ENCODE assay signal across 16 mouse cellular contexts in genomic region chr11:63456356-63456755, GRCm38 (mm10).
A peak's percentile ranks its signal among the peaks of the same experiment; 100 is the strongest.
DNase-seq lines count a peak whose midpoint lies in the region; ATAC-seq lines count a peak whose summit lies in the region.
"Had no signal": no experiment of that assay in that cellular context is flagged by ENCODE, and none has a peak within 500 bp of the region (broad histone marks: within the 10 kb centered on the region; RNA-seq: fewer than 3 reads in every experiment).

No protein-coding gene starts in this region.

- H3K9ac ChIP-seq in hindbrain, embryonic 11.5 days (ENCODE audit: low read depth, low read length) = no peak overlapping the region
- H3K9ac ChIP-seq in hindbrain, embryonic 16.5 days (ENCODE audit: low read depth, low read length) = no peak overlapping the region
- no peak overlapping the region for H3K9ac ChIP-seq in neural tube, embryonic 11.5 days (ENCODE audit: low read length)
- H3K9ac ChIP-seq in embryonic facial prominence, embryonic 11.5 days (replicated peaks; ENCODE audit: low read length) = no peak overlapping the region
- no peak overlapping the region for H3K9ac ChIP-seq in midbrain, embryonic 14.5 days (replicated peaks; ENCODE audit: low read length)
- H3K9ac ChIP-seq in forebrain, embryonic 16.5 days (replicated peaks; ENCODE audit: low read depth, low read length) = no peak overlapping the region
- H3K9ac ChIP-seq: embryonic facial prominence, embryonic 15.5 days; liver, embryonic 12.5 days had no signal

- H3K4me3 ChIP-seq in hindbrain, embryonic 11.5 days (ENCODE audit: low read depth, low read length) = no peak overlapping the region
- H3K4me3 ChIP-seq in hindbrain, embryonic 16.5 days (ENCODE audit: low read length) = no peak overlapping the region
- H3K4me3 ChIP-seq in neural tube, embryonic 11.5 days (ENCODE audit: low read depth, low read length) = no peak overlapping the region
- H3K4me3 ChIP-seq in embryonic facial prominence, embryonic 11.5 days (ENCODE audit: low read depth, low read length) = no peak overlapping the region
- H3K4me3 ChIP-seq in midbrain, embryonic 14.5 days (replicated peaks; ENCODE audit: low read depth, low read length) = no peak overlapping the region
- no peak overlapping the region for H3K4me3 ChIP-seq in forebrain, embryonic 16.5 days (replicated peaks; ENCODE audit: low read length)
- H3K4me3 ChIP-seq: embryonic facial prominence, embryonic 15.5 days; left cerebral cortex, adult 2 months; liver, embryonic 12.5 days; megakaryocyte, embryonic 14.5 days had no signal

- no peaks in the 10 kb centered on the region for H3K27me3 ChIP-seq in hindbrain, embryonic 11.5 days (ENCODE audit: control insufficient read depth, insufficient read depth, low read length)
- H3K27me3 ChIP-seq in hindbrain, embryonic 16.5 days (replicated peaks; ENCODE audit: control insufficient read depth, insufficient read depth, low read length) = no peaks in the 10 kb centered on the region; the same call in 1 of the 2 replicates
- no peaks in the 10 kb centered on the region for H3K27me3 ChIP-seq in neural tube, embryonic 11.5 days (ENCODE audit: control insufficient read depth, insufficient read depth, low read length)
- H3K27me3 ChIP-seq in embryonic facial prominence, embryonic 11.5 days (ENCODE audit: control insufficient read depth, insufficient read depth, low read length) = no peaks in the 10 kb centered on the region
- no peaks in the 10 kb centered on the region; the same call in 1 of the 2 replicates for H3K27me3 ChIP-seq in midbrain, embryonic 14.5 days (ENCODE audit: control insufficient read depth, insufficient read depth, low read length)
- H3K27me3 ChIP-seq in forebrain, embryonic 16.5 days (replicated peaks; ENCODE audit: control insufficient read depth, insufficient read depth, low read length) = no peaks in the 10 kb centered on the region
- H3K27me3 ChIP-seq: embryonic facial prominence, embryonic 15.5 days; liver, embryonic 12.5 days; megakaryocyte, embryonic 14.5 days had no signal

- DNase-seq in hindbrain, embryonic 11.5 days (ENCODE audit: low spot score) = peak; percentile 17
- DNase-seq in neural tube, embryonic 11.5 days (ENCODE audit: low spot score) = peak; percentile 25
- DNase-seq in neural tube, embryonic 10.5 days (ENCODE audit: extremely low spot score, low spot score) = no peak
- DNase-seq in embryonic facial prominence, embryonic 11.5 days (ENCODE audit: low spot score) = peak; percentile 17
- DNase-seq in midbrain, embryonic 14.5 days = peak; percentile 39
- DNase-seq in urinary bladder, postnatal 14 days (ENCODE audit: low spot score) = no peak
- DNase-seq: cerebellum, adult 8-10 months; right cerebral cortex, postnatal 14 days; thymus, postnatal 36 days had no signal

- WGBS in hindbrain, embryonic 11.5 days = 60% methylated on average over 3 of the region's 3 CpGs
- 47% methylated on average over 3 of the region's 3 CpGs for WGBS in hindbrain, embryonic 16.5 days
- WGBS in neural tube, embryonic 11.5 days = 55% methylated on average over 3 of the region's 3 CpGs
- WGBS in embryonic facial prominence, embryonic 11.5 days = 63% methylated on average over 3 of the region's 3 CpGs
- WGBS in midbrain, embryonic 14.5 days = 48% methylated on average over 3 of the region's 3 CpGs
- WGBS in forebrain, embryonic 16.5 days = 58% methylated on average over 3 of the region's 3 CpGs

- no peaks in the 10 kb centered on the region for H3K36me3 ChIP-seq in hindbrain, embryonic 11.5 days (ENCODE audit: control insufficient read depth, insufficient read depth, low read length)
- H3K36me3 ChIP-seq in hindbrain, embryonic 16.5 days (ENCODE audit: control insufficient read depth, insufficient read depth, low read length) = no peaks in the 10 kb centered on the region
- no peaks in the 10 kb centered on the region for H3K36me3 ChIP-seq in neural tube, embryonic 11.5 days (ENCODE audit: control insufficient read depth, insufficient read depth, low read length)
- no peaks in the 10 kb centered on the region for H3K36me3 ChIP-seq in embryonic facial prominence, embryonic 11.5 days (replicated peaks; ENCODE audit: control insufficient read depth, insufficient read depth, low read depth, low read length)
- H3K36me3 ChIP-seq in midbrain, embryonic 14.5 days (ENCODE audit: control insufficient read depth, insufficient read depth, low read length) = no peaks in the 10 kb centered on the region
- H3K36me3 ChIP-seq in forebrain, embryonic 16.5 days (ENCODE audit: control insufficient read depth, insufficient read depth) = no peaks in the 10 kb centered on the region
- H3K36me3 ChIP-seq: embryonic facial prominence, embryonic 15.5 days; liver, embryonic 12.5 days had no signal

- no peak for ATAC-seq in hindbrain, embryonic 11.5 days (ENCODE audit: low FRiP score)
- ATAC-seq in hindbrain, embryonic 16.5 days = no peak
- ATAC-seq in neural tube, embryonic 11.5 days (ENCODE audit: insufficient read depth, low FRiP score, low TSS enrichment) = no peak
- 0 out of 2 replicates have a peak, but pooled peaks have one; percentile 29 for ATAC-seq in embryonic facial prominence, embryonic 11.5 days (replicated peaks; ENCODE audit: insufficient number of reproducible peaks, low FRiP score, low TSS enrichment, low read depth)
- ATAC-seq in midbrain, embryonic 14.5 days (ENCODE audit: low FRiP score, low TSS enrichment) = no peak
- no peak for ATAC-seq in forebrain, embryonic 16.5 days
- ATAC-seq: liver, embryonic 12.5 days; Patski had no signal

- no peak overlapping the region for H3K27ac ChIP-seq in hindbrain, embryonic 11.5 days (ENCODE audit: low read depth, low read length)
- H3K27ac ChIP-seq in hindbrain, embryonic 16.5 days (ENCODE audit: low read depth, low read length) = no peak overlapping the region
- no peak overlapping the region for H3K27ac ChIP-seq in neural tube, embryonic 11.5 days (ENCODE audit: low read depth, low read length)
- no peak overlapping the region for H3K27ac ChIP-seq in embryonic facial prominence, embryonic 11.5 days (replicated peaks; ENCODE audit: low read depth, low read length)
- H3K27ac ChIP-seq in midbrain, embryonic 14.5 days (replicated peaks; ENCODE audit: low read depth, low read length) = no peak overlapping the region
- H3K27ac ChIP-seq in forebrain, embryonic 16.5 days (ENCODE audit: low read length) = no peak overlapping the region
- H3K27ac ChIP-seq: embryonic facial prominence, embryonic 15.5 days; left cerebral cortex, adult 2 months; liver, embryonic 12.5 days had no signal

- peaks cover 8% of the 10 kb centered on the region; the same call in 1 of the 2 replicates for H3K4me1 ChIP-seq in hindbrain, embryonic 11.5 days (replicated peaks; ENCODE audit: control insufficient read depth, insufficient read depth, low read length)
- H3K4me1 ChIP-seq in hindbrain, embryonic 16.5 days (ENCODE audit: control insufficient read depth, insufficient read depth, low read depth, low read length) = peaks cover 5% of the 10 kb centered on the region; the same call in 1 of the 2 replicates
- H3K4me1 ChIP-seq in neural tube, embryonic 11.5 days (ENCODE audit: control insufficient read depth, insufficient read depth, low read length) = peaks cover 4% of the 10 kb centered on the region; the same call in 1 of the 2 replicates
- no peaks in the 10 kb centered on the region; the same call in 1 of the 2 replicates for H3K4me1 ChIP-seq in embryonic facial prominence, embryonic 11.5 days (ENCODE audit: control insufficient read depth, insufficient read depth, low read length)
- peaks cover 11% of the 10 kb centered on the region for H3K4me1 ChIP-seq in midbrain, embryonic 14.5 days (ENCODE audit: control insufficient read depth, insufficient read depth, low read length)
- peaks cover 13% of the 10 kb centered on the region for H3K4me1 ChIP-seq in forebrain, embryonic 16.5 days (replicated peaks; ENCODE audit: control insufficient read depth, insufficient read depth, low read length)
- H3K4me1 ChIP-seq: liver, embryonic 12.5 days; megakaryocyte, embryonic 14.5 days had no signal

- H3K9me3 ChIP-seq in hindbrain, embryonic 11.5 days (ENCODE audit: control insufficient read depth, low read length) = peaks cover 4% of the 10 kb centered on the region
- H3K9me3 ChIP-seq in hindbrain, embryonic 16.5 days (ENCODE audit: control insufficient read depth, low read length) = peaks cover 4% of the 10 kb centered on the region; the same call in 1 of the 2 replicates
- H3K9me3 ChIP-seq in neural tube, embryonic 11.5 days (ENCODE audit: control insufficient read depth, low read length) = peaks cover 7% of the 10 kb centered on the region; the same call in 1 of the 2 replicates
- no peaks in the 10 kb centered on the region for H3K9me3 ChIP-seq in embryonic facial prominence, embryonic 11.5 days (replicated peaks; ENCODE audit: control insufficient read depth, low read length)
- peaks cover 8% of the 10 kb centered on the region; the same call in 1 of the 2 replicates for H3K9me3 ChIP-seq in midbrain, embryonic 14.5 days (ENCODE audit: control insufficient read depth, low read length)
- H3K9me3 ChIP-seq in forebrain, embryonic 16.5 days (ENCODE audit: control insufficient read depth, low read length) = peaks cover 2% of the 10 kb centered on the region; the same call in 1 of the 2 replicates
- H3K9me3 ChIP-seq: embryonic facial prominence, embryonic 15.5 days; liver, embryonic 12.5 days had no signal

- H3K4me2 ChIP-seq in hindbrain, embryonic 11.5 days (replicated peaks; ENCODE audit: low read depth, low read length) = no peak overlapping the region
- H3K4me2 ChIP-seq in hindbrain, embryonic 16.5 days (ENCODE audit: low read length) = no peak overlapping the region
- H3K4me2 ChIP-seq in neural tube, embryonic 11.5 days (ENCODE audit: low read depth) = no peak overlapping the region
- no peak overlapping the region for H3K4me2 ChIP-seq in embryonic facial prominence, embryonic 11.5 days (ENCODE audit: low read depth, low read length)
- H3K4me2 ChIP-seq in midbrain, embryonic 14.5 days (ENCODE audit: low read length) = no peak overlapping the region
- H3K4me2 ChIP-seq in forebrain, embryonic 16.5 days (ENCODE audit: low read length) = no peak overlapping the region
- H3K4me2 ChIP-seq: embryonic facial prominence, embryonic 15.5 days; liver, embryonic 12.5 days had no signal

Comparison
In these comparisons a context has a peak if more than half of its experiments do, and no peak if none do; other contexts are left out.
1. DNase-seq: peak in hindbrain, embryonic 11.5 days (single experiment), neural tube, embryonic 11.5 days (single experiment), embryonic facial prominence, embryonic 11.5 days (single experiment) and midbrain, embryonic 14.5 days (single experiment); none in neural tube, embryonic 10.5 days (single experiment) and urinary bladder, postnatal 14 days (single experiment).